Mouse (Mus musculus) heart, adult 2 months (tissue): ENCODE data around the gene Magix. TPM values are rescaled to one million over a fixed set of nuclear protein-coding genes. Genes with fewer than 3 reads are reported as not detected.

Experiments used
- DNase-seq, 2 experiments: peaks; one replicate each; pipeline ENCODE4 v3.0.0; 2021
- H3K27ac ChIP-seq: fragments of 200-600 bp; 2 replicates; pipeline ENCODE4 v1.8.1; 2022
- H3K27me3 ChIP-seq: fragments of 200-500 bp; 2 replicates; pipeline ENCODE4 v1.6.1; 2012; ENCODE audit warnings: mild to moderate bottlenecking, low read length, inconsistent platforms, mixed read lengths; ENCODE audit not compliant: control insufficient read depth, insufficient read depth
- H3K36me3 ChIP-seq: fragments of 200-500 bp; 2 replicates; pipeline ENCODE4 v1.6.1; 2012; ENCODE audit warnings: low read length, inconsistent platforms; ENCODE audit not compliant: control insufficient read depth, insufficient read depth
- H3K4me1 ChIP-seq: fragments of 200-500 bp; 2 replicates; pipeline ENCODE4 v1.6.1; 2011; ENCODE audit warnings: low read length; ENCODE audit not compliant: control insufficient read depth, insufficient read depth
- H3K4me3 ChIP-seq: fragments of 200-600 bp; 2 replicates; pipeline ENCODE4 v1.8.1; 2022
- H3K79me2 ChIP-seq: fragments of 200-500 bp; replicated peaks from 2 replicates; pipeline ENCODE4 v1.6.1; 2012; ENCODE audit warnings: mild to moderate bottlenecking, inconsistent platforms, low read length, moderate library complexity, mixed read lengths; ENCODE audit not compliant: control insufficient read depth, insufficient read depth
- H3K9ac ChIP-seq: fragments of 200-500 bp; 2 replicates; pipeline ENCODE4 v1.6.1; 2012; ENCODE audit warnings: low read depth, mild to moderate bottlenecking, control low read depth, inconsistent platforms, low read length, mixed read lengths
- CTCF ChIP-seq: fragments of 200-600 bp; IDR thresholded peaks from 2 replicates; pipeline ENCODE4 v1.8.1; 2022; ENCODE audit warnings: antibody characterized with exemption, mild to moderate bottlenecking, moderate library complexity
- EP300 ChIP-seq: fragments of 200-500 bp; IDR thresholded peaks from 2 replicates; pipeline ENCODE4 v1.6.1; 2011; ENCODE audit warnings: low read depth, low read length, control low read depth; ENCODE audit not compliant: insufficient read depth
- POLR2A ChIP-seq: fragments of 200-500 bp; IDR thresholded peaks from 2 replicates; pipeline ENCODE4 v1.6.1; 2011; ENCODE audit warnings: mild to moderate bottlenecking, low read depth, low read length, control low read depth; ENCODE audit not compliant: insufficient read depth
- WGBS: fragments of 180-500 bp; shearing (Covaris S2); methylation state at CpG from one replicate; pipeline ENCODE4 v1.1.7; 2018; 5-methylcytosine and 5-hydroxymethylcytosine counted together
- intact Hi-C: fragments of 180-260 bp; cut with DNase I; formaldehyde crosslinking; loops from one replicate; pipeline ENCODE4 v1.15.1; 2025
- long read RNA-seq: library from polyadenylated mRNA; stranded (forward); transcript quantifications from one replicate; pipeline ENCODE4 v2.0.0, GENCODE M21; 2021
- polyA plus RNA-seq: library from polyadenylated mRNA; depleted of rRNA; stranded (reverse); fragments of >200 nt; gene quantifications from 2 replicates; pipeline ENCODE4 v1.2.3, GENCODE M21; 2012; rRNA removed
- total RNA-seq, 2 experiments: library from RNA; stranded (reverse); gene quantifications; 2 replicates each; pipeline ENCODE4 v1.2.3; 2021

Gene Magix
- total RNA-seq (10 to 100 TPM; 23.1 to 32.5 TPM), polyA plus RNA-seq (37.5 and 44.5 TPM in 2 replicates)
- long read RNA-seq, transcript Magix-201 (6 exons, 1,342 nt), result major isoform, 16 of 24 reads
- long read RNA-seq, partial matches to known transcripts, result 5 of 24 reads
- long read RNA-seq, other reads (novel, unspliced or antisense), result 3 of 24 reads

DNA sequence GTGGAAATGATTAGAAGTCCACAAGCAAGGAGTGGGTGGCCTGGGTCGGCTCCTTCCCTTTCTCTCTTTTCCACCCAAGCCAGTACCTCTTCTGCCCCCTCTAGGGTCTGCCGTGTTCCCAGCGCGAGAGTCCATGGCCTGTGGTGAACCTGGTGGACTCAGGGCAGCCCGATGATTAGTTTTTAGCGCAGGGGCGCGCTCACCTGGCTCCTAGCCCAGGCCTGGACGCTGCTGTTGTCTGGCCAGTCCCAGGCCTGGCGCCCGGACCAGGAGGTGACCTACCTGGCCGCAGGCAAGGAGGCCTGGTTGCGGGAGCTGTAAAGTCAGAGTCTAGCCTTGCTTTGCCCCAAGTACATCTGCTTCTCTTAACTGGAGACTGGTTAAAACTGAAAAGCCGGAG lies at the start of gene Magix:
TSS of gene Magix (minus strand) at position 388 of the 400 bp plus-strand sequence.
- DNase-seq, result peak; percentile 64 to 65
- Histone ChIP-seq H3K27me3 (no peaks in the 10 kb centered on the region), H3K36me3 (no peaks in the 10 kb centered on the region), H3K9ac (peak within 1 kb of the TSS; percentile 78), H3K4me3 (peak within 1 kb of the TSS; percentile 53), H3K27ac (peak within 1 kb of the TSS; percentile 84), H3K79me2 (no peaks in the 10 kb centered on the region), H3K4me1 (no peaks in the 10 kb centered on the region)
- TF ChIP-seq CTCF (no peak), POLR2A (no peak), EP300 (0 out of 2 replicates have a peak, but pooled peaks have one; percentile 17)
- 28% methylated on average over 14 of the region's 14 CpGs for WGBS
- intact Hi-C loops, result no loop called here

DNA sequence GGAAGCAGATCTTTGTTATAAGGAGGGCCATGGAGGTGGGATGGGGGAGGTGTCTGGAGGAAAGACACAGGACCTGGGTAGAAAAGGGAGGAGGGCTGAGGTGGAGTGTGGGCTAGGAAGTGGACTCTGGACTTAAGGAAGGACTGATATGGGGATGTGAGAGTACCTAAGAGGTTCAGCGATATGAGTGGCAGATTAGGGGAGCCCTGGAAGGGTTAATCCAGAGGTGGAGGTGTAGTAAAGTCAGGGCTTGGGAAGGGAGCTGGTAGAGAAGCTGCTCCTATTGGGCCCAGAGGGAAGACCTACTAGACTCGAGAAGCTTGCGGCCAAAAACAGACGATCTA lies 47.8 kb upstream of the Magix start:
- TF ChIP-seq EP300, result no peak
- no peak for TF ChIP-seq CTCF
- no peak for TF ChIP-seq POLR2A
- H3K4me3 ChIP-seq, result peak overlapping the region; percentile 38
- no peak for DNase-seq
- peak overlapping the region; percentile 68 for H3K9ac ChIP-seq
- intact Hi-C loops, result loop anchor here (10.0 kb wide), 1 partner anchor 346 kb away; the partner anchor contains the start of gene Suv39h1
- H3K27me3 ChIP-seq, result no peaks in the 10 kb centered on the region
- no peaks in the 10 kb centered on the region for H3K79me2 ChIP-seq
- 28% methylated on average over 4 of the region's 4 CpGs for WGBS
- H3K4me1 ChIP-seq, result no peaks in the 10 kb centered on the region; the same call in 1 of the 2 replicates
- no peaks in the 10 kb centered on the region for H3K36me3 ChIP-seq
- H3K27ac ChIP-seq, result no peak overlapping the region

DNA sequence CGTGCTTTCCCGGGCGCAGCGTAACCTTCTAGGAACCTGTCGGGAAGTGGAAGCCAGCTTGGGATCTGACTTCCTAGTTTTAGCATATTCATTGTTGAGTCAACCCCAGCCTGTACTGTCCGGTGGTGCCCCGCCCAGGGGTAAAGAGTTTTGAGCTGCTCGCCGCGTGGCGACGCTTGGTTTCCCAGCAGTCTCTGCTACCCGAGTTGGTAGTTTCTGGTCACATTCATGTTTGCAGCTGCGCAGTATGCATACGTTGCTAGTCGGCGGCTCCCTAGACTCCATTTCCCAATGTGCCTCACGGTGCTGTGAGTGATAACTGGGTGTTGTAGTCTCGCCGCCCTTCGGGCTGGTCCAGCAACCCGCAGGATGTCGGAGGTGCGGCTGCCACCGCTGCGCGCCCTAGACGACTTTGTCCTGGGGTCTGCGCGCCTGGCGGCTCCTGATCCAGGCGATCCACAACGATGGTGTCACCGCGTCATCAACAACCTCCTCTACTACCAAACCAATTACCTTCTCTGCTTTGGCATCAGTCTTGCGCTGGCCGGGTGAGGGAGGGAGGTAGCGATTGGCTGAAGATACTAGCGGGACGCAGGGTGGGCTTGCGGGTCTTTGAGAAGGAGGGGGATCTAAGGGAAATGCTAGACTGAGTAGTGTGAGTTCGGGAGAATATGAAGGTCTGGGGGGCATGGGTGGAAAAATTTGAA lies 47.3 kb upstream of the Magix start, which contains the start of gene Praf2:
TSS of gene Praf2 (plus strand) at position 225 of the 707 bp plus-strand sequence.
- peak within 1 kb of the TSS; percentile 38 for H3K4me3 ChIP-seq
- peak within 1 kb of the TSS; percentile 52 for H3K27ac ChIP-seq

DNA sequence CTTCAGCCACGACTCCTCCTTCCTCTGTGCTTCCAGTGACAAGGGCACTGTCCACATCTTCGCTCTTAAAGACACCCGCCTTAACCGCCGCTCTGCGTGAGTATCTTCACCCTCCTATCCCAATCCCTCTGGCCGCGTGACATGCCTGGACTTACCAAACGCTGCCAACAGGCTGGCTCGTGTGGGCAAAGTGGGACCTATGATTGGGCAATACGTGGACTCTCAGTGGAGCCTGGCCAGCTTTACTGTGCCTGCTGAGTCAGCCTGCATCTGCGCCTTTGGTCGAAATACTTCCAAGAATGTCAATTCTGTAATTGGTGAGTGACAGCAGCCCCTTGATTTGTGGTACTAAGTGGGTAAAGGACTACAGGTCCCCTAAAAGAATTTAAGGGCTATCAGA lies 46.1 kb upstream of the Magix start:
- Histone ChIP-seq H3K36me3 (no peaks in the 10 kb centered on the region), H3K27me3 (no peaks in the 10 kb centered on the region), H3K4me1 (no peaks in the 10 kb centered on the region; the same call in 1 of the 2 replicates), H3K4me3 (no peak overlapping the region), H3K27ac (no peak overlapping the region), H3K9ac (no peak overlapping the region), H3K79me2 (no peaks in the 10 kb centered on the region)
- intact Hi-C loops, result loop anchor here (10.0 kb wide), 1 partner anchor 348 kb away; the partner anchor contains the start of gene Suv39h1
- WGBS, result 87% methylated on average over 13 of the region's 13 CpGs
- TF ChIP-seq POLR2A, result no peak
- TF ChIP-seq CTCF, result no peak
- TF ChIP-seq EP300, result no peak
- no peak for DNase-seq

More for the DNA sequence above, 47.3 kb upstream of the Magix start, which contains the start of gene Praf2:
- Histone ChIP-seq H3K27me3 (no peaks in the 10 kb centered on the region), H3K79me2 (no peaks in the 10 kb centered on the region), H3K4me1 (no peaks in the 10 kb centered on the region; the same call in 1 of the 2 replicates), H3K36me3 (no peaks in the 10 kb centered on the region), H3K9ac (peak within 1 kb of the TSS; percentile 68)
- WGBS, result 12% methylated on average over 42 of the region's 42 CpGs
- TF ChIP-seq POLR2A, result peak; percentile 77
- TF ChIP-seq EP300, result 0 out of 2 replicates have a peak, but pooled peaks have one; percentile 30
- TF ChIP-seq CTCF, result no peak
- DNase-seq, result peak; percentile 72 to 87
- intact Hi-C loops, result loop anchor here (10.0 kb wide), 1 partner anchor 346 kb away; the partner anchor contains the start of gene Suv39h1

DNA sequence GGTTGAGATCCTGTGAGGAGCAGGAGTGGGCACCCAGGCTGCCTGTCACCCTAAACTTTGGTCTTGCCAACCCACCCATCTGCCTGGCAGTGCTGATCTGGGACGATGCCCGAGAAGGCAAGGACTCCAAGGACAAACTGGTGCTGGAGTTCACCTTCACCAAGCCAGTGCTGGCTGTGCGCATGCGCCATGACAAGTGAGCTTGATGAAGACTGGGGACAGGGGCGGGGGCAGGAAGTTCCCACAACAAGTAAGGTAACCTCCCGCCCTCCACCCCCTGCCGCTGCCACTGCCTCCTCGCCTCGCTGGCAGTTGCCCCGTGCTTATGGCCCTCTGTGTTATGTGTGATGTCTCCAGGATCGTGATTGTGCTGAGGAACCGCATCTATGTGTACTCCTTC lies 44.8 kb upstream of the Magix start:
- DNase-seq, result no peak
- no peaks in the 10 kb centered on the region; the same call in 1 of the 2 replicates for H3K4me1 ChIP-seq
- intact Hi-C loops, result loop anchor here (10.0 kb wide), 1 partner anchor 349 kb away; the partner anchor contains the start of gene Suv39h1
- no peak overlapping the region for H3K9ac ChIP-seq
- no peak overlapping the region for H3K27ac ChIP-seq
- H3K79me2 ChIP-seq, result no peaks in the 10 kb centered on the region
- WGBS, result 81% methylated on average over 12 of the region's 12 CpGs
- H3K4me3 ChIP-seq, result no peak overlapping the region
- no peak for TF ChIP-seq CTCF
- no peak for TF ChIP-seq EP300
- TF ChIP-seq POLR2A, result no peak
- no peaks in the 10 kb centered on the region for H3K27me3 ChIP-seq
- no peaks in the 10 kb centered on the region for H3K36me3 ChIP-seq
